Mouse (Mus musculus) spleen, postnatal 10 days (tissue): ENCODE results near the gene Olfr1226.
"Not testable (repeated sequence)": the region's sequence is repeated elsewhere in the genome, so short reads cannot be mapped to it uniquely, and the experiment has no call there.

ENCODE experiments used
- DNase-seq, 2 experiments: peaks; one replicate each; pipeline ENCODE4 v3.0.0; 2021 to 2022; ENCODE audit warnings: low spot score in 2 of 2

Gene Olfr1226

DNA sequence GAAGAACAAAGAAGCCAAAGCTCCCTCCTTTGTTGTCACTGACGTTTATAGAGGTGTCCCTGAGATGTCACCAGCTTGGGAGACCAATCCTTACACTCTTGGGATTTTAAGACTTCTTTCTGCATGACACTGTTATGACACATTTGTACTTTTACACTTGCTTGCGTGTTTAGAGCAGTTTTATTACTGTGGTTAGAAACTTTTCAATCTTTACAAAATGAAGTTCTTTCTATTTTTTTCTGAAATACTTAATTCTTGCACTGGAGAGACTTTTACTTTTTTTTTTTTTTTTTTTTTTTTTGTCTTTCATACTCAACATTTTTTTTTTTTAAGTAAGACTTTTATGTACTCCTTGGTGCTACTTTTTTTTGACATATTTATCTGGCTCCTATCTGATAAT lies at the start of gene Olfr1226:
Gene Olfr1226 (minus strand): TSS at position 101 of the 400 bp plus-strand sequence.
- no peak for DNase-seq

- no peak for DNase-seq
Observed at GRCm38 (mm10) chr2:89196325-89196982, 3.4 kb downstream of the Olfr1226 start.

GRCm38 (mm10) chr2:89174569-89174968 lies 25.3 kb downstream of the Olfr1226 start, which contains the start of gene Olfr1225:
Gene Olfr1225, minus strand, starts transcription at chr2:89174669.
- DNase-seq = no peak

GRCm38 (mm10) chr2:89164711-89165110 lies 35.1 kb downstream of the Olfr1226 start:
- not testable (repeated sequence) for DNase-seq

GRCm38 (mm10) chr2:89163991-89164390 lies 35.9 kb downstream of the Olfr1226 start, which contains the start of gene Olfr1224-ps1:
Gene Olfr1224-ps1, minus strand, starts transcription at chr2:89164091.
- not testable (repeated sequence) for DNase-seq

- DNase-seq = no peak
Observed at GRCm38 (mm10) chr2:89151460-89151859, 48.4 kb downstream of the Olfr1226 start, which contains the start of gene Olfr1223. Gene Olfr1223, minus strand, starts transcription at chr2:89151560.
